In the genomic region with DNA sequence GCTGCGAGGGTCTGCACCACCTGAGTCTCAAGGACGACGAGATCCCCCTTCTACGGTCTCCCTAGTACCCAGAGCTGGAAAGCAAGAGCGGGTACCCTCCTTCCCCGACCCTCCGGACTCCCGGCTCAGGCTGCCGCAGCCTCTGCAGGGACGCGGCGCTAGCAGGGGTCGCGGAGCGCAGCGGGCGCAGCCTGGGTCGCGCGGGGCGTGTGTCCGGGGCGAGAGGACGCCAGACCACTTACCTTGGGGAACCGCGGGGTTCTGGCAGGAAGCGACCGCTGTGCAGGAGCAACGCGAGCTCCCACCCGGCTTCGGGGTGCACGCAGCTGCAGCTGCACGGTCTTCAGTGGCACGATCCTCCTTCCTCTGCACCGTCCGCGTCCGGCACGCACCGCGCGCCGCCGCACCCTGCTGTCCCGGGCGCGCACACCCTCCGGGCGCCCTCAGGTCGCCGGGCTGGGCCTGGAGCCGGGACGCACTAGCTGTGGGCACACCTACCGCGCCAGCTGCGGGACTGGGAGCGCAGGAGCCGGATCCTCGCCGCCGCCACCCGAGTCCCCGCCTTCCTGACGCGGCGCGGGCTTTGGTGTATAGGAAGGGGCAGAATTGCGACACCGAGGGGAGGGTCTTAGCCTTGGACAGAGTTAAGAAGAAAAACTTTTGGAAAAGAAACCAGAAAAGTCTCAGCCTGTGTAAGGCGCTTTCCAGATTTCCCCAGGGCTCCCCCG, we compare ENCODE assay signal across 8 mouse cellular contexts. TPM values are rescaled to one million over a fixed set of nuclear protein-coding genes. Genes with fewer than 3 reads are reported as not detected.
DNase-seq lines count a peak whose midpoint lies in the region; TF ChIP-seq lines count a peak whose summit lies in the region.

TSS of gene Kank4 (minus strand) at position 354 of the 728 bp plus-strand sequence.

- no peak within 1 kb of the TSS for H3K27ac ChIP-seq in cerebellum, adult 2 months (ENCODE audit: insufficient read depth, low read length)

- no peak for TF ChIP-seq CTCF in cerebellum, adult 2 months (IDR thresholded peaks at IDR 0.05; ENCODE audit: borderline replicate concordance, insufficient read depth, low read depth, low read length)

- under 1% methylated on average over 66 of the region's 72 CpGs for WGBS in cerebellum, adult 2 months

- no peak for DNase-seq in cerebellum, adult 2 months
- DNase-seq in cerebellum, postnatal 36 days, result no peak
- DNase-seq in embryo, embryonic 10 days (ENCODE audit: low spot score), result peak; percentile 75
- DNase-seq in heart, adult 8-10 months (ENCODE audit: low spot score), result peak; percentile 3
- DNase-seq in kidney, adult 18-20 months, result peak; percentile 50
- DNase-seq in lung, adult 18-20 months, result peak; percentile 57 to 69
- peak; percentile 50 for DNase-seq in ovary, postnatal 10 days (ENCODE audit: low spot score)
- DNase-seq in layer of hippocampus, adult 11-12 months (ENCODE audit: low spot score), result no peak

- H3K4me1 ChIP-seq in cerebellum, adult 2 months (ENCODE audit: control insufficient read depth, insufficient read depth, low read length), result 0 out of 2 replicates have a peak, but pooled peaks cover 3% of the 10 kb centered on the region

- no peak for TF ChIP-seq POLR2A in cerebellum, adult 2 months (IDR thresholded peaks at IDR 0.05; ENCODE audit: borderline replicate concordance, insufficient read depth, low read length)

- H3K4me3 ChIP-seq in cerebellum, adult 2 months (replicated peaks; ENCODE audit: insufficient read depth, low read depth, low read length), result peak within 1 kb of the TSS; percentile 36

- H3K27me3 ChIP-seq in cerebellum, adult 2 months (ENCODE audit: control insufficient read depth, insufficient read depth, low read length), result peaks cover 7% of the 10 kb centered on the region; the same call in 1 of the 2 replicates

RNA-seq across cellular contexts. Expression of gene Kank4, which starts in this region (rescaled TPM):
- 6.8 and 9.1 TPM in 2 replicates for polyA plus RNA-seq in cerebellum, adult 2 months (2012; rRNA removed)
- 1 to 10 TPM in 1 of 4 experiments, under 1 TPM in 3; 0.68 to 1.1 (median 0.84) TPM for total RNA-seq in heart, adult 8-10 months (2022)

Comparison
In these comparisons a context has a peak if more than half of its experiments do, and no peak if none do; other contexts are left out.
1. DNase-seq: peak in embryo, embryonic 10 days (single experiment), heart, adult 8-10 months (single experiment), kidney, adult 18-20 months (single experiment), lung, adult 18-20 months (2 of 2) and ovary, postnatal 10 days (single experiment); none in cerebellum, adult 2 months (0 of 2), cerebellum, postnatal 36 days (0 of 2) and layer of hippocampus, adult 11-12 months (single experiment).